Mouse (Mus musculus): ENCODE results near the gene Pigu. TPM values are rescaled to one million over a fixed set of nuclear protein-coding genes. Genes with fewer than 3 reads are reported as not detected.
A peak's percentile ranks its signal among the peaks of the same experiment; 100 is the strongest.

Gene Pigu
- polyA plus RNA-seq, 1 experiment, result 26.2 TPM

- TF ChIP-seq CTCF (IDR thresholded peaks at IDR 0.05; ENCODE audit: extremely low read depth, insufficient read length, insufficient replicate concordance, low read depth, low read length) (no peak), POLR2A (IDR thresholded peaks at IDR 0.05; ENCODE audit: low read depth, low read length) (no peak)
- no peak overlapping the region for H3K4me3 ChIP-seq (ENCODE audit: low read depth, low read length)
- 13% methylated on average over 7 of the region's 7 CpGs for WGBS
- H3K36me3 ChIP-seq (ENCODE audit: control insufficient read depth, insufficient read depth, low read length), result no peaks in the 10 kb centered on the region
- no peaks in the 10 kb centered on the region for H3K27me3 ChIP-seq (ENCODE audit: control insufficient read depth, insufficient read depth, low read length)
- H3K27ac ChIP-seq (ENCODE audit: insufficient read depth, low read depth, low read length), result peak overlapping the region; percentile 72
- peaks cover 8% of the 10 kb centered on the region; the same call in 1 of the 2 replicates for H3K4me1 ChIP-seq (ENCODE audit: control insufficient read depth, insufficient read depth, insufficient read length, low read length)
These were observed 12.2 kb upstream of the Pigu start for GRCm38 (mm10) chr2:155369333-155369883.

GRCm38 (mm10) chr2:155367635-155368284 is 10.5 kb upstream of the Pigu start:
- H3K27ac ChIP-seq (ENCODE audit: insufficient read depth, low read depth, low read length), result no peak overlapping the region
- no peak for TF ChIP-seq CTCF (IDR thresholded peaks at IDR 0.05; ENCODE audit: extremely low read depth, insufficient read length, insufficient replicate concordance, low read depth, low read length)
- TF ChIP-seq POLR2A (IDR thresholded peaks at IDR 0.05; ENCODE audit: low read depth, low read length), result no peak
- H3K27me3 ChIP-seq (ENCODE audit: control insufficient read depth, insufficient read depth, low read length), result no peaks in the 10 kb centered on the region
- H3K36me3 ChIP-seq (ENCODE audit: control insufficient read depth, insufficient read depth, low read length), result no peaks in the 10 kb centered on the region
- H3K4me1 ChIP-seq (ENCODE audit: control insufficient read depth, insufficient read depth, insufficient read length, low read length), result peaks cover 10% of the 10 kb centered on the region; the same call in 1 of the 2 replicates
- H3K4me3 ChIP-seq (ENCODE audit: low read depth, low read length), result no peak overlapping the region
- WGBS, result 79% methylated on average over 7 of the region's 7 CpGs

- Histone ChIP-seq H3K4me1 (ENCODE audit: control insufficient read depth, insufficient read depth, insufficient read length, low read length) (no peaks in the 10 kb centered on the region), H3K4me3 (ENCODE audit: low read depth, low read length) (peak overlapping the region; percentile 41), H3K27ac (ENCODE audit: insufficient read depth, low read depth, low read length) (peak overlapping the region; percentile 83), H3K36me3 (ENCODE audit: control insufficient read depth, insufficient read depth, low read length) (no peaks in the 10 kb centered on the region), H3K27me3 (ENCODE audit: control insufficient read depth, insufficient read depth, low read length) (no peaks in the 10 kb centered on the region)
- TF ChIP-seq CTCF (IDR thresholded peaks at IDR 0.05; ENCODE audit: extremely low read depth, insufficient read length, insufficient replicate concordance, low read depth, low read length) (no peak), POLR2A (IDR thresholded peaks at IDR 0.05; ENCODE audit: low read depth, low read length) (no peak)
- WGBS, result 11% methylated on average over 14 of the region's 14 CpGs
These were observed 613 bp upstream of the Pigu start for GRCm38 (mm10) chr2:155357686-155358399.

GRCm38 (mm10) chr2:155354402-155354801 is 2.8 kb downstream of the Pigu start:
- Histone ChIP-seq H3K4me1 (ENCODE audit: control insufficient read depth, insufficient read depth, insufficient read length, low read length) (no peaks in the 10 kb centered on the region), H3K36me3 (ENCODE audit: control insufficient read depth, insufficient read depth, low read length) (no peaks in the 10 kb centered on the region), H3K4me3 (ENCODE audit: low read depth, low read length) (no peak overlapping the region), H3K27ac (ENCODE audit: insufficient read depth, low read depth, low read length) (no peak overlapping the region), H3K27me3 (ENCODE audit: control insufficient read depth, insufficient read depth, low read length) (no peaks in the 10 kb centered on the region)
- 85% methylated on average over 3 of the region's 3 CpGs for WGBS
- TF ChIP-seq POLR2A (IDR thresholded peaks at IDR 0.05; ENCODE audit: low read depth, low read length) (no peak), CTCF (IDR thresholded peaks at IDR 0.05; ENCODE audit: extremely low read depth, insufficient read length, insufficient replicate concordance, low read depth, low read length) (no peak)

GRCm38 (mm10) chr2:155346670-155347069 is 10.6 kb downstream of the Pigu start:
- TF ChIP-seq CTCF (IDR thresholded peaks at IDR 0.05; ENCODE audit: extremely low read depth, insufficient read length, insufficient replicate concordance, low read depth, low read length) (no peak), POLR2A (IDR thresholded peaks at IDR 0.05; ENCODE audit: low read depth, low read length) (no peak)
- Histone ChIP-seq H3K27ac (ENCODE audit: insufficient read depth, low read depth, low read length) (no peak overlapping the region), H3K4me3 (ENCODE audit: low read depth, low read length) (no peak overlapping the region), H3K27me3 (ENCODE audit: control insufficient read depth, insufficient read depth, low read length) (no peaks in the 10 kb centered on the region), H3K4me1 (ENCODE audit: control insufficient read depth, insufficient read depth, insufficient read length, low read length) (no peaks in the 10 kb centered on the region), H3K36me3 (ENCODE audit: control insufficient read depth, insufficient read depth, low read length) (0 out of 2 replicates have a peak, but pooled peaks cover 5% of the 10 kb centered on the region)
- WGBS, result 80% methylated on average over 1 of the region's 1 CpGs

- Histone ChIP-seq H3K27me3 (ENCODE audit: control insufficient read depth, insufficient read depth, low read length) (no peaks in the 10 kb centered on the region), H3K36me3 (ENCODE audit: control insufficient read depth, insufficient read depth, low read length) (peaks cover 15% of the 10 kb centered on the region), H3K4me1 (ENCODE audit: control insufficient read depth, insufficient read depth, insufficient read length, low read length) (no peaks in the 10 kb centered on the region), H3K27ac (ENCODE audit: insufficient read depth, low read depth, low read length) (no peak overlapping the region), H3K4me3 (ENCODE audit: low read depth, low read length) (no peak overlapping the region)
- TF ChIP-seq CTCF (IDR thresholded peaks at IDR 0.05; ENCODE audit: extremely low read depth, insufficient read length, insufficient replicate concordance, low read depth, low read length), result no peak
- no peak for TF ChIP-seq POLR2A (IDR thresholded peaks at IDR 0.05; ENCODE audit: low read depth, low read length)
These were observed 17.1 kb downstream of the Pigu start for GRCm38 (mm10) chr2:155340166-155340565.

GRCm38 (mm10) chr2:155336254-155336653 is 21.0 kb downstream of the Pigu start:
- TF ChIP-seq POLR2A (IDR thresholded peaks at IDR 0.05; ENCODE audit: low read depth, low read length) (no peak), CTCF (IDR thresholded peaks at IDR 0.05; ENCODE audit: extremely low read depth, insufficient read length, insufficient replicate concordance, low read depth, low read length) (no peak)
- peaks cover 29% of the 10 kb centered on the region for H3K36me3 ChIP-seq (ENCODE audit: control insufficient read depth, insufficient read depth, low read length)
- H3K27me3 ChIP-seq (ENCODE audit: control insufficient read depth, insufficient read depth, low read length), result no peaks in the 10 kb centered on the region
- H3K4me3 ChIP-seq (ENCODE audit: low read depth, low read length), result no peak overlapping the region
- WGBS, result 98% methylated on average over 3 of the region's 3 CpGs
- H3K27ac ChIP-seq (ENCODE audit: insufficient read depth, low read depth, low read length), result no peak overlapping the region
- H3K4me1 ChIP-seq (ENCODE audit: control insufficient read depth, insufficient read depth, insufficient read length, low read length), result no peaks in the 10 kb centered on the region

Measured in small intestine, adult 2 months (tissue).